Mouse (Mus musculus): ENCODE data around the gene Xlr5c. TPM values are rescaled to one million over a fixed set of nuclear protein-coding genes. Genes with fewer than 3 reads are reported as not detected.
"Not testable (repeated sequence)": the region's sequence is repeated elsewhere in the genome, so short reads cannot be mapped to it uniquely, and the experiment has no call there.

Xlr5c gene
- polyA plus RNA-seq (2015; fragmentation: Nextera tagmentation; extraction: Ambion mirVana) = 0.10 TPM in 1 of 2 replicates, not detected in the other

DNA sequence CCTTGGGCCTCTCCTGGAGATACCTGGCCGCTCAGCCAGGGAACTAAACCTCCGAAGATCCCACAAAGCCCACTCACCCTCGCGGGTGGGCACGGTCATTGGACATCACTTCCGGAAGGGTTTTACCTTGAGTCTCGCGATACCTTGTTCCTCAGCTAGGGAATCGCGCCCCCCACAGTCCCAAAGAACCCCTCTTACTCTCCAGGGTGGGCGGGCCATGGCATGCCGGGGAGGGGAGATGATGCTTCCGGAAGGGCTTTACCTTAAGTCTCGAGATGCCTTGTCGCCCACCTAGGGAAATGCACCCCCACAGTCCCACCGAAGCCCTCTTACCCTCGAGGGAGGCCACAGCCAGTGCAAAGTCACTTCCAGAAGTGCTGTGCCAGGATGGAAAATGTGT lies at the start of gene Xlr5c, which contains the start of gene Xlr5a:
Gene Xlr5c (minus strand): TSS at position 101 of the 400 bp plus-strand sequence.
Gene Xlr5a (minus strand): TSS at position 101 of the 400 bp plus-strand sequence.
- not testable (repeated sequence) for DNase-seq (ENCODE audit: low spot score)

DNA sequence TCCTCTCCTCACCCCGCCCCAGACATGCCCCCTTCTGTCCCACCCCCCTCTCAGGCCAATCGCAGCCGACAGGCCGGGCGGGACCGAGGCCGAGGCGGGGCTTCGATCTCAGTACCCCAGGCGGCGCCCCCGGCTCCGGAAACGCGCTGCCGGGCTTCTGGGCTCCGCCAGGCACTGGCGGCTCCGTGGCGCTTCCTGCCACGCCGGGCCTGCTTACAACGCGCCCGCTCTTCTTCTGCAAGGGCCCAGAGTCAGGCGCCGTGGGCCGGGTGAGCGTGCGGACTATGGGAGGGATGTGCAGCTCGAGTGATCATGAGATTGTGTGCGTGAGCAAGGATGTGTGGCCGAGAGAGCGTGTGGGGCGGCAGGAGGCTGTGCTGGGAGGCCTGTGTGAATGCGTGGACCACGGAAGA lies 49.7 kb upstream of the Xlr5c start, which contains the start of gene Zfp275:
Gene Zfp275 (plus strand): TSS at position 139 of the 413 bp plus-strand sequence.
- peak; percentile 78 for DNase-seq (ENCODE audit: low spot score)

DNA sequence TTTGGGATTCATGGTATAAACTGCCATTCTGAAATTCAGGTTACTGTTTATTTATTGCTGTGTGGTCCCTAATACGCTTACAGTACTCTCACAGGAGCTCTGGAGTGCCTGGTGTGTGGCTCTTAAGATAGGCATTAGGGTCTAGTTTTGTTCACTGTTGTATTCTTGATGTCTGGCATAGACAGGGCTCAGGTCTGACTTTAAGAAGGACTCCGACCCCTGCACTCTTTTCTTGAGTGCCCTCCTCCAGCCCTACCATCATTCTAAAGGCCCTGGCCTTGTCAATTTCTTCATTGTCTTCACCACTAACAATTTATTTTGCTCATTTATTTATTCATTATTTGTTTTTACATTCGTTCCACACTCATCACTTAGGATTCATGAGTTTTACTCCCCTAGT lies 49.3 kb upstream of the Xlr5c start:
- DNase-seq (ENCODE audit: low spot score) = no peak

DNA sequence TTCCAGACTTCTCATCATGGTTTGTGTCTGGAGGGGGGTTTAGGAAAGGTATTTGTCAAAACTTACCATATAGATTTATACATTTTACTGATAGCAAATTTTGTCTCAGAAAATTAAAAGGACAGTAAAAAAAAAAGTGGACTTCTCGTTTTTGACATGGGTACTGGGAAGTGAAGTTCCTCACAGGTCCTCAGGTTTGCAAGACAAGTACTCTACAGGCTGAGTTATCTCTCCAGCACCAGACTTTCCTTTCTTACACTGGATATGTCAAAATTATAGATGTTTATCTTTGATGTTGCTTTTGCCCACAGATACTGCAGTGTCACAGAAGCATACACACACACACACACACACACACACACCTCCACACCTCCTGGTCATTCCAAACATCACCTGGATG lies 48.7 kb upstream of the Xlr5c start:
- no peak for DNase-seq (ENCODE audit: low spot score)

DNA sequence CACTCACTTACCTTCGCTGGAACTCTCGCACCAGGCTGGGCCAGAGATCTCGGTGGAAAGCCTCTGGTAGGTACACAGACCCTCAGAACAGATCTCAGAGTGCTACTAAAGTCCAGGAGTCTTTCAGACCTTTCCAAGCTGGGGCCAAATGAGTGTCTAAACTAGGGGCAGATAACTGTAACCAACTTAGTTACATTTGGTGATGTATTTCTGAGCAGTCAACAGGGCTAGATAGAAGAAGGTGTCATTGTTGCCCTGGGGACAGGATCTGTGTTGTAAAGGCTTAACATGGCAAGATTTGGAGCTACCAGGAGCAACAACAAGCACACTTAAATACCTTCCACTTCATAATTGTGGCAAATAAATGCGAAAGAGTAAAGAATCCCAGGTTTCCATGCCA lies 44.0 kb upstream of the Xlr5c start, which contains the start of gene Gm45015:
Gene Gm45015 (minus strand): TSS at position 101 of the 400 bp plus-strand sequence.
- DNase-seq (ENCODE audit: low spot score) = no peak

DNA sequence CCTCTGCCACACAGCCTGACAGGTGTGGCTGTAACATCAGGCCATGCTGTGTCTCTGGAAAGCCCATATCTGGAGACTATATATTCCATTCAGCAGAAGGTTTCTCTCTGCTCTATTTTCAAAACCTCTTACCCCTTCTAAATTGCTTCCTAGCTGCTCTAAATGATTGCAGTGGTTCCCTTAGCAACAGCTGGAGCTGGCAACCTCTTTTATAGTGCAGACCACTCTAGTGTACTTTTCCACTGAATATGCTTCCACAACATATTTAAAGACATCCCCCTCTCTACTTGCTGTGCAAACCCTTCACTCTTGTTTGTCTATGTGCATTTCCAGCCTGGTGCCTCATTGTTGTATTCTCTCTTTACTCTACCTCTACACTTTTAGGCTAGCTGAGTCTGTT lies 40.8 kb upstream of the Xlr5c start:
- DNase-seq (ENCODE audit: low spot score) = no peak

DNA sequence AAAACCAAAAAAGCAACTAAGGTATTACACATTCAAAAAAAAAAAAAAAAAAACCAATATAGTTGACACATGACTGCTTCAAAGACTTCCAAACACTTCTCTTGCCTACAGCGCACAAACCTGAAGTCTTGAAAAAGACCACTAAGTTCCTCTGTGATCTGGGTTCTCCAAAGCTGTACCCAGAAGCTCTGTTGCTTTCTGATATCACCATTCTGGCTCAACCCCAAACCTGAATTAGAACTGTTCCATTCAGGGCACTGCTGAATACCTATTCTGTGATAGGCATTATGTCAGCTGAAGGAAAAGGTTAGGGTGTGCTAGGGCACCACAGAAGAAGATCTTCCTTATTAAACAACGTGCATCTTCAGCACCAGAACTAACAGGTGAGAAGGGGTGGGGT lies 34.4 kb upstream of the Xlr5c start:
- no peak for DNase-seq (ENCODE audit: low spot score)

DNA sequence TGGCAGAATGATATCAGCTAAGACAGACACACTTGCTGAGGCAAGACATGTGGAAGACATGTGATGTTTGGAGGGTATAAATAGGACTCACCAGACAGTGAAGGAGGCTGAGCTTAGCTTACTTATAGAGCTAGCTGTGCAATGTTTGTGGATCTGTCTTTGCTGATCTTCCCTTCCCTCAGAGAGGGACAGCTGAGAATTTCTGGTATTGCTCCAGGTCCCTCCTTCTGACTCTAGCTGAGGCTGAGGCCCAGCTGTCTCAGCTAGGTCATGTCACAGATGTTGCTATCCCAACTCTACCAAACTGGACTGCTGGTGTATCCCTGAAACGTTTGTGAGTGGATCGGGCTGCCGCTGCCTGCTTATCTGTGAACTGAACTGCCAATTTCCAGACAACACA lies 28.3 kb upstream of the Xlr5c start:
- no peak for DNase-seq (ENCODE audit: low spot score)

DNA sequence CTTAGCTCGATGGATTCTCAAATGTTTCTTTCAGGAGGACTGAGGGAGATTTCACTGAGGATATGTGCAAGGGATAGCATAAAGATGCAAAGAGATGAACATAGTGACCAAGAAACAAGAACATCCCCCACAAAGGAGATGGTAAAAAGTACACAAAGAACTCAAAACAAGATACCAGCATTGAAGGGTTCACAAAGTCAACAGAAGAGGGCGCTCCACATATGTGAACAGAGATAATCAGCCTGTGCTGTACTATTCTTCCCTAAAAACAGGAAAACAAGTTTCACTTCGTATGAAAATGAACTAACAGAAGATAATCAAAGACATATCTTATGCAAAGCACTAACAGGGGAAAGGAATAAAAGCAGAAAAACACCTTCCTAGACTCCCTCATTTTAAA lies 19.7 kb upstream of the Xlr5c start:
- DNase-seq (ENCODE audit: low spot score) = peak; percentile 38

DNA sequence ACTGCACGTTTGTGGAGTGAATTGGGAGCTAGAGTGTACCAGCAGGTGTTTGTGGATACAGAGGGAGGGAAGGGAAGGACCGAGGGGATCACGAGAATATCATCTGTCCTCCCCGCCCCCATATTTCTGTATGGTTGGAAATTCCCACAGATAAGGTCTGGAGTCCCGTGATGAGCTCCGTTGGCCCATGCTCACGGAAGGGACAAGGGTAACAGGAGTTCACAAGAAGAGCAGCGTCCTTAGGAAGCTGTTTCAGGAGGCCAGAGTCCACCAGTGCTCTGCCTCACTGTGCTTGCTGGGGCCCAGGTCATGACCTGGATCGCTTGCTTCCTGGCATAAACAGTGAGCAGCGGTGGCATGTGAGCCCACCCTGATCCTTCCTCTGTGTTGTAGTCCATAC lies 3.0 kb upstream of the Xlr5c start:
- DNase-seq (ENCODE audit: low spot score) = not testable (repeated sequence)

DNA sequence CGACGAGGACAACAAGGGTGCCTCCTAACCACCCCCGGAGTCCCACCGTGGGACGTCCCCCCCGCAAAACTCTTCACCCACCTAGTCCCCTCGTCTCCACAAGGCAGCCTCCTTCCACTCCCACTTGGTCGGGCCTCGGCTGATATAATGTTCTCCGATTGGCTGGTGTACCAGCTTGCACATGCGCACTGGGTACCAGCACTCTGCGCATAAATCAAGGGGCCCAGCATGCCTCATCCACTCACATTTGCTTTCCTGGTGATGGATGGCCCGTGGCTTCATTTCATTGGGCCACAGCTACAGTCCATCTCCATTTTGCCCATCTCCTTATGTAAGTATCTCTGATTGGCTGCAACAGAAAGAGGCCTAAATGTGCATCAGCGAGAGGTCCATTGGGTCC lies 27.5 kb downstream of the Xlr5c start, which contains the start of gene Xlr3c:
Gene Xlr3c (minus strand): TSS at position 121 of the 400 bp plus-strand sequence.
- DNase-seq (ENCODE audit: low spot score) = not testable (repeated sequence)

DNA sequence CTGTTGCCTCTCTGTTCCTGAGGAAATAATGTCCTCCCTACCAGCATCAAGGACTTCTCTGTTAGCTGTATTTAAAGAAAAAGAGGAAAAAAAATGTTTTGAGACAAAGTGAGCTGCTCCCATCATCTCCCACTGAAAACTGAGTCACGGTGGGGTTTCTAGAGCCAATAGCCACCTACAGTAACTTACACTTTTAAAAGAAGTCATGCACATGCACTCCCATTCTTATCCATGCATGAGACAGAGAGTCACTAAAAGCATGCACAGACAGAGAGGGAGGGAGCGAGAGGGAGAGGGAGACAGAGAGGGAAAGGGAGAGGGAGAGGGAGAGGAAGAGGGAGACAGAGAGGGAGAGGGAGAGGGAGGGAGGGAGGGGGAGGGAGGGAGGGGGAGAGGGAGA lies 30.3 kb downstream of the Xlr5c start:
- DNase-seq (ENCODE audit: low spot score) = not testable (repeated sequence)

DNA sequence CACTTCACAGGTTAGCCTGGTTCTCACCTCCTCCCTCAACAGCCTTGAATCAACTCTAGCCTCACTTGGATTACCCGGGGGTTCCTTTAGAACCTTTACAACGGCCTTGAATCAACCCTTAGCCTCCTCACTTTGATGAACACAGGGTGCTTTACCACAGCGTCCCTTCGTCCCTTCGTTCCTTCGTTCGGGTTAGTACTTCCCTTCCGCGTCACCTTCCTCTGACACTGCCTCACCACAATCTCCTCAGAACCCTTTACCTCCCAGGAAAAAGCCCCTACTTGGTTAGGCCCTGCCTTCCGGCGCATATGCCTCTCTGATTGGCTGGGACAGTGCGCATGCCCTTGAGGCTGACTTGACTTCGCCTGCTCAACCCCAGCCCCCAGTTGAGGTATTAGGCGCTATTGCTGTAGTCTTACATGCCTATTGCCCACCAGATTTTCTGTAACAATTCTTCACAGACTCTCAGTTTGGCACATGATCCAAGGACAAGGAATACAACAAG lies 49.9 kb downstream of the Xlr5c start, which contains the start of gene Xlr4c:
Gene Xlr4c (minus strand): TSS at position 310 of the 505 bp plus-strand sequence.
- DNase-seq (ENCODE audit: low spot score) = not testable (repeated sequence)

Other genes starting within 250 kb of the Xlr5c start
- gene Pnma3, start 228.2 kb downstream of the Xlr5c start, polyA plus RNA-seq (2015; fragmentation: Nextera tagmentation; extraction: Ambion mirVana) = not detected in 2 replicates
- 76.9 and 77.7 TPM in 2 replicates for gene Xlr4a, start 210.5 kb downstream of the Xlr5c start, polyA plus RNA-seq (2015; fragmentation: Nextera tagmentation; extraction: Ambion mirVana)
- gene Xlr3a, start 195.9 kb downstream of the Xlr5c start, polyA plus RNA-seq (2015; fragmentation: Nextera tagmentation; extraction: Ambion mirVana) = 1.2 and 2.2 TPM in 2 replicates
- gene Gm14685, start 175.9 kb downstream of the Xlr5c start, polyA plus RNA-seq (2015; fragmentation: Nextera tagmentation; extraction: Ambion mirVana) = 0.18 TPM in 1 of 2 replicates, not detected in the other
- gene Xlr5b, start 144.2 kb downstream of the Xlr5c start, polyA plus RNA-seq (2015; fragmentation: Nextera tagmentation; extraction: Ambion mirVana) = 0.10 and 0.23 TPM in 2 replicates
- gene DXBay18, start 143.5 kb downstream of the Xlr5c start, polyA plus RNA-seq (2015; fragmentation: Nextera tagmentation; extraction: Ambion mirVana) = 0.23 and 0.29 TPM in 2 replicates
- not detected in 2 replicates for gene Spin2d, start 116.0 kb downstream of the Xlr5c start, polyA plus RNA-seq (2015; fragmentation: Nextera tagmentation; extraction: Ambion mirVana)
- gene Xlr3b, start 100.8 kb downstream of the Xlr5c start, polyA plus RNA-seq (2015; fragmentation: Nextera tagmentation; extraction: Ambion mirVana) = 0.44 and 4.8 TPM in 2 replicates
- 60.8 and 71.0 TPM in 2 replicates for gene Xlr4b, start 78.6 kb downstream of the Xlr5c start, polyA plus RNA-seq (2015; fragmentation: Nextera tagmentation; extraction: Ambion mirVana)
- 19.1 and 20.4 TPM in 2 replicates for gene F8a, start 64.7 kb downstream of the Xlr5c start, polyA plus RNA-seq (2015; fragmentation: Nextera tagmentation; extraction: Ambion mirVana)
- 24.2 and 36.5 TPM in 2 replicates for gene Xlr4c, start 49.8 kb downstream of the Xlr5c start, polyA plus RNA-seq (2015; fragmentation: Nextera tagmentation; extraction: Ambion mirVana)
- gene Xlr3c, start 27.6 kb downstream of the Xlr5c start, polyA plus RNA-seq (2015; fragmentation: Nextera tagmentation; extraction: Ambion mirVana) = not detected in 2 replicates
- 0.18 TPM in 1 of 2 replicates, not detected in the other for gene Xlr5a, start within 50 bp of the Xlr5c start, polyA plus RNA-seq (2015; fragmentation: Nextera tagmentation; extraction: Ambion mirVana)
- gene Gm45015, start 43.9 kb upstream of the Xlr5c start, polyA plus RNA-seq (2015; fragmentation: Nextera tagmentation; extraction: Ambion mirVana) = not detected in 2 replicates
- 5.6 and 5.7 TPM in 2 replicates for gene Zfp275, start 49.6 kb upstream of the Xlr5c start, polyA plus RNA-seq (2015; fragmentation: Nextera tagmentation; extraction: Ambion mirVana)
- gene Gm18336, start 105.8 kb upstream of the Xlr5c start, polyA plus RNA-seq (2015; fragmentation: Nextera tagmentation; extraction: Ambion mirVana) = not detected in 2 replicates
- gene Zfp92, start 118.1 kb upstream of the Xlr5c start, polyA plus RNA-seq (2015; fragmentation: Nextera tagmentation; extraction: Ambion mirVana) = not detected in 2 replicates
- gene Trex2, start 142.4 kb upstream of the Xlr5c start, polyA plus RNA-seq (2015; fragmentation: Nextera tagmentation; extraction: Ambion mirVana) = 0.50 and 0.77 TPM in 2 replicates
- 44.7 and 46.3 TPM in 2 replicates for gene Haus7, start 166.1 kb upstream of the Xlr5c start, polyA plus RNA-seq (2015; fragmentation: Nextera tagmentation; extraction: Ambion mirVana)
- gene Bgn, start 190.6 kb upstream of the Xlr5c start, polyA plus RNA-seq (2015; fragmentation: Nextera tagmentation; extraction: Ambion mirVana) = 9.5 and 12.5 TPM in 2 replicates
- gene Atp2b3, start 210.1 kb upstream of the Xlr5c start, polyA plus RNA-seq (2015; fragmentation: Nextera tagmentation; extraction: Ambion mirVana) = 0.03 TPM in 1 of 2 replicates, not detected in the other

All from thymus, postnatal 0 days (tissue).